Mouse (Mus musculus) embryonic stem cell, embryonic (primary cell): ENCODE results near the gene Usp9x.

Source experiments
- CTCF ChIA-PET, 4 experiments: fragments of 300-600 bp in 2 of 4; fragments of 350-600 bp in 2 of 4; sonication (Branson Sonifier 250); formaldehyde crosslinking; loops; one replicate each; lab custom pipeline; 2022; ENCODE audit warnings: inconsistent platforms in 2 of 4; lab: Charles Lee
- POLR2A ChIA-PET, 4 experiments: fragments of 300-600 bp in 2 of 4; fragments of 350-600 bp in 2 of 4; sonication (Branson Sonifier 250); formaldehyde crosslinking; loops; one replicate each; lab custom pipeline; 2022; ENCODE audit warnings: antibody characterized with exemption in 4 of 4, inconsistent platforms in 1 of 4; lab: Charles Lee

Usp9x gene

DNA sequence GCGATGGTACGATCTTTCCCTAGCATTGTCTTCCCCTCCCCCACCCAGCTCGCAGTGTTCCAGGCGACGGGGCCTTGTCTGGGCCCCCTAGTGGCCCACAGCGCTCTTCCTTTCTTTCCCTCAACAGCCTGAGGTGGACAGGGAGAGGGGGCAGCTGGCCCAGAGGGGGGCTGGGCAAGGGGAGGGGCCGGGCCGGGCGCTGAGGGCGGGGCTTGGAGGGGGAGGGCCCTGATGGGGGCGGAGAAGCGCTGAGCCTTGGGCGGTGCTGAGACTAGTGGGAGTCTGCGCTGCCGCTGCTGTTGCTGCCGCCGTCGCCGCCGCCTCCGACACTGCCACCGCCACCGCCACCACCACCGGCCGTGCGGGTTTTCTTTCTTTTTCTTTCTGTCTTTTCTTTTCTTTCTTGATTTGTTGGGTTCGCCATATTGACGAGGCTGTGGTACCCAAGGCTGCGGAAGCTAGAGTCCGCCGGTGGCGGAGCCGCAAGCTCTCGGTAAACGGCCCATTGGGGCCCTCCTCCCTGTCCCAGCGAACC, at the start of gene Usp9x:
Usp9x (plus strand) TSS at position 258 of the 535 bp plus-strand sequence.
- POLR2A ChIA-PET = interaction anchor here (0.5 to 5.6 kb wide), 74 partner anchors 9 to 522 kb away, joined by 3 to 120 read pairs (median 6); partner anchors contain the start of genes Ddx3x (in 2 of the 4) and Med14 (in 1 of the 4)
- CTCF ChIA-PET = interaction anchor here in 3 of 4 experiments (0.5 to 2.2 kb wide), 7 partner anchors 15 to 146 kb away, joined by 4 to 15 read pairs (median 10); no protein-coding TSS in a partner anchor

DNA sequence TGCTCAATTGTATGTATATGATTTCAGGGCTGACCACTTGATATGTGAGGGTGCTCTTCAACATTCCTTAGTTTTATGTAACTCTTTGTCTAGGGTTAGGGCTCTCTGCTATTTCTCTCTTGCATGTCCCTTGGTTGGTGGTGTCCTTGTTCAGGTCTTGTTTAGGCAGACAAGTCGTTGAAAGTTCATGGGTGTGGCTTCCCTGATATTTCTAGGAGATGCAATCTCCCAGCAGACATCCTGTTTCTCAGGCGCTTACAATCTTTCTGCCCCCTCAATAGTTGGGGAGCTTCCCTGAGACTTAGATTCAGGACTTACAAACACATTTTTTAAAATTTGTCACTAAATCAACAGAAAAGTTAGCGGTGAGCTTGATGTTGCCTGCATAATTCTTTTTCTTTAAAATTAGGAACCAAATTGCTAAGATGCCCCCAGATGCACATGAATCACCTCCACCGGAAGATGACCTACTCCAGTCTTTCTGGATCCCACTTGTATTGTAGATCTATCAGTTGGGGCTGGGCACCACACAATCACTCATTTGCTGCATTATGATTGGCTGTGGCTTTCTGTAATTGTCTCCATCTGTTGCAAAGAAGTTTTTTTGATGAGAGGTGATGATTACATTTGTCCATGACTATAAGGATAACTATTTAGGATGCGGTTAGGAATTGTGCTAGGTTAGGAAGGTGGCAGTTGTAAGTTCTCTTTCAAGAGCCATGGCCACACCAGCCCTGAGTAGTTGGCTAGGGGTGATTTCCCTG, 48.6 kb upstream of the Usp9x start:
- ChIA-PET POLR2A (interaction anchor here in 3 of 4 experiments (0.6 to 5.3 kb wide), 10 partner anchors 8 to 49 kb away, joined by 3 to 24 read pairs (median 4); partner anchors contain the start of gene Usp9x (in 2 of the 3)), CTCF (no interaction called here)

DNA sequence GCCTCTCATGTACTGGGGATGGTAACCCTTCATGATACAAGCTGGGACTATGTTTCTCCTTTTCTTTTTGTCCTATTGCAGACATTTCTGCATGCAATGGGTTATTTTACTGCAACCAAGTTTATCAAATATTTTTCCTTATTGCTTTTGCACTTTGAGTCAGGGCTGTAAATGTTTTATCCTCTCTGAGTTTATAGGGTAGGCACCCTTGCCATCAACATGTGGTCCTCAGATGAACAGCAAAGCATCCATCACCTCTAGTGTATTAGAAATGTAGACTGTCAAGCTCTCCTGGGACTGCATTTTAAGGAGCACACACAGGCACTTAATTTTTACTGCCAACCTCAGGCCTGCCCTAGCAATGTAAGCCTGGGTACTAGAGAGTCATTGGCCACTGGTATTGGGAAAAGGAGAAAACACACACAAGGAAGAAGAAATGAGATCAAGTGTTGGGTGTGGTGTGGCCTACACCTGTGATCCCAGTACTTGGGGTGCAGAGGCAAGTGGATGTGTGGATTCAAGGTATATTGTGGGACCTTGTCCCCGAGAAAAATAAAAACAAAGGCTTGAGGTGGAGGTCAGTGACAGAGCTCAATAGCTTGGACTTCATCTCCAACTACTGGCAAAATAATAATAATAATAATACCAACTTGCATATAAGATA, 46.6 kb upstream of the Usp9x start:
- ChIA-PET CTCF (no interaction called here), POLR2A (interaction anchor here in 2 of 4 experiments (1.3 to 5.3 kb wide), 4 partner anchors 10 to 22 kb away, joined by 4 to 24 read pairs (median 12); no protein-coding TSS in a partner anchor)

DNA sequence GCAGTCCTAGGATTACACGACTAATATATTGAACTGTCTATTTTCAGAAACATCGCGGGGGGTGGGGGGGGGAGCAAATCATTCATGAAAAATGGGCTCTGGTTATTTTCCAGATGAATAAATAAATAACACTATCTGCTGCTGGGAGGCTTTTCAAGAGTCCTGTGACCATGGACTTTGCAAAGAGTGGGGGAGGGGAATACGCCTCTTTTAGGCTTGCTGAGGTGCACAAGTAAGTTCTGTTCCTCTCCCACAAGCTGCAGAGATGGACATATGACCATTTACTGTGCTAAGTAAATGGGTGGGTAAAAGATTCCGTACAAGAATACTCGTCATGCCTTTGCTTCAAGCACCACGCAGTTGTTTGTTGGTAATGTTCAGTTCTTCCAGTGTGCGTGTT, 46.0 kb upstream of the Usp9x start:
- ChIA-PET CTCF (interaction anchor here in 1 of 4 experiments (1.3 kb wide), 1 partner anchor 100 kb away, joined by 4 read pairs; no protein-coding TSS in a partner anchor), POLR2A (interaction anchor here in 3 of 4 experiments (0.7 to 5.3 kb wide), 10 partner anchors 9 to 46 kb away, joined by 3 to 24 read pairs (median 6); partner anchors contain the start of gene Usp9x (in 1 of the 3))

DNA sequence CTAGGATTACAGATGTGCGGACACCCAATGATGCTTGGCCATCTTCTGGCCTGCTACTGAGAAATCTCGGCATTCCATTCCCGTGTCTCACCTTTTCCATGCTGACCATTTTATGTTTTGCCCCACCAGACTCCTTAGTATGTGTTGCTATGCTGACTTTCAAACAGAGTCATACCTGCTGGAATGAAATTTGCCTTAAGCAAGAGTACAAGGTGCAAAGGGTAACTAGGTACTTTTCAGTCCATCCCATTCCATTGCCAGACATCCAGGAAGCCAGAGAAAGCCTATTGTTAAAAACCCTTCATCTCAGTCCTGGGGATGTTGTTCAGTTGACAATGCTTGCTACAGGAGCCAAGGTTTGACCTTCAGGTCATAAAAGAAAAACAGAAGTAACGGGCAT, 43.1 kb upstream of the Usp9x start:
- CTCF ChIA-PET = no interaction called here
- POLR2A ChIA-PET = interaction anchor here in 2 of 4 experiments (0.6 to 1.4 kb wide), 5 partner anchors 9 to 98 kb away, joined by 3 to 6 read pairs (median 3); no protein-coding TSS in a partner anchor

DNA sequence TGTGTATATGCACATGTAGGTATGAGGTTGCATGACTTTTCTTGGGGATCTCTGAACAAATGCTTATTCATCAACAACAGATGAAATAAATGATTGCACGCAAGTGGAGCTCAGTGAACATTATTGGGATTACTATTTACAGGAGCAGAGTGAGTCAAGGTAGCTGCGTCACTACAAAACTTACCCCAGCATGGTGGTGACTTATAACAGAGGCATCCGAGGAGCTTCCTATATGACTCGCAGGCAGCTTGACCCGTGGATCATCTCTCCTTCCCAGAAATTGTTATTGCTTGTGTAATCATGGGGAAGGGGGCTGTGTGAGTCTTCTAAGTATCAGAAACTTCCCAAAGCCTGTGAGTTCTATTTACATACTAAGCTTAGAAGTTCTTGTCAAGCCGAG, 41.3 kb upstream of the Usp9x start:
- POLR2A ChIA-PET = interaction anchor here in 3 of 4 experiments (0.6 to 2.7 kb wide), 13 partner anchors 9 to 877 kb away, joined by 3 to 15 read pairs (median 6); partner anchors contain the start of gene Usp9x (in 2 of the 3)
- CTCF ChIA-PET = interaction anchor here in 1 of 4 experiments (0.6 kb wide), 1 partner anchor 178 kb away, joined by 3 read pairs; no protein-coding TSS in a partner anchor

DNA sequence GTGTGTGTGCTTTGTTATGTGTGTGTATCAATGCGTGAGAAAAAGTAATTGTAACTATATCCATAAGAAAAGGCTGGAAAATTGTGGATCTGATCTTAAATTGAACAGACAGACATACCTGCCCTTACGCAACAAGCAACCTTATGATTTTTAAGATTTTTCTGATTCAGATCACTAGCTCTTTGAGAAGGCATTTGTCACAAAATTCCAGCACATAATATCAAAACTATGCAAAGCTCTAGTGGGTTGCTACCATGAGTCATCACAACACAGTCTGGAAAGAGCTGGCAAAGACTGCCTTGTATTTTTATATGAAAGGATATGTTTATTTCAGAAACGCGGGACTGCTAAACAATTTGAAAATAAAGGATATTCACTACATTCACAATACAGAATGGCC, 34.2 kb upstream of the Usp9x start:
- ChIA-PET CTCF (no interaction called here), POLR2A (interaction anchor here in 2 of 4 experiments (0.7 to 3.4 kb wide), 5 partner anchors 10 to 33 kb away, joined by 3 to 11 read pairs (median 5); no protein-coding TSS in a partner anchor)

DNA sequence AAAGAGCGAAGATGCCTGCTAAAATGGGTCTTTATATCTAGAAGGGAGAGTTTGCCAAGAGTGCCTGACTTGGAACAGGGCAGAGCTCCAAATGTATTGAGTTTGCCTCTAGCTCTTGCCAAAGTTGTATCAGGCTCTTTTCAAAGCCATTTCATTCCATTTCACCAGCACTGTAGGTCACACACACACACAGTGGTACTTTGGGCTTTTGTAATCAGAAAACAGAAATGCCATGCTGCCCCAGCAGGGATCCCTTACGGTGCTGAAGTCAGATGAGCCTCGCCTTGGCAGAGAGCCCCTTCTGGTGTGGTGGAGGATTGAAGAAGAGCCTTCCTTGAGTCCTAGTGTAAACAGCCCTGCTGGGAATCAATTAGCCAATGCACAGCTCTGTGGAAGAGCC, 32.1 kb upstream of the Usp9x start:
- CTCF ChIA-PET = no interaction called here
- POLR2A ChIA-PET = interaction anchor here in 3 of 4 experiments (0.7 to 1.7 kb wide), 8 partner anchors 8 to 110 kb away, joined by 3 to 6 read pairs (median 4); no protein-coding TSS in a partner anchor

DNA sequence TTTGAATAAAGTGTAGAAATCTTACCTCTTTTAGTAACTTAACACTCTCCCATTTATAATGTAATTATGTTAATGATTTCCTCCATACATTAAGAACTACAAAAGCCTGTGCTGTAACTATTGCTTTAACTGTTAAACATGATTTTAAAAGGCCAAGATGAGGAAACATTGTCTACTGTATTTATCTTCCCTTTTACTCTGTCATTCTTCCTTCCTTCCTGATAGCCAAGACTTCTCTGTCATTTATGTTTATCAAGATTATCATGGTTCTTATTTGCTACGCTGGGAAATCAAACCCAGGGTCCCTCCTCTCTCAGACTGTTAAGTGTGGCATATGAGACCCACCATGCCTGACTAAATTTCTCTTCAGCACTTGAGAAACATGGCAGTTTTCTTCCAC, 30.9 kb upstream of the Usp9x start:
- ChIA-PET CTCF (no interaction called here), POLR2A (interaction anchor here in 3 of 4 experiments (0.6 to 3.0 kb wide), 12 partner anchors 11 to 113 kb away, joined by 3 to 55 read pairs (median 10); partner anchors contain the start of gene Usp9x (in 2 of the 3))

DNA sequence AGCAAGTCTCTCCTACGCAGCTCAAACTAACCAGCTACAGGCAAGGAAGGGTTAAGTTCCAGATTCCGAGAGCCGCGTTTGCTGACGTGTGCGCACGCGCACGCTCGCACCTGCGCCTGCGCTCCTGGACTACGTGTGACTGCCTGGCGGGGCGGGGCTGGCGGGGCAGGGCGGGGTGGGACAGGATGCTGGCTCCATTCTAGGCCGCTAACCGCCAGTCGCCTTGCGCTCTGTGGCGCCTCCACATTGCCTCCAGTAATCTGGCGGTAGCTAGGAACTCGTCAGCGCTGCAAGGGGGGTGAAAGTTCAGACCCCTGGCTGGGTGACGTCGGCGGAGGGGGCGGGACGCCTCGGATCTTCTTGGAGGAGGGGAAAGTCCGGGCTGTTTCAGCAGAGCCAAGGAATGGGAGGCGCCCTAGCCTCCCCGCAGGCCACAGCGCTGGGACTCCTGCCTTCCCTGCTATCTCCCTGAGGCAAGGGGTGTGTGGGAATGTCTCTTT, 29.6 kb upstream of the Usp9x start:
- ChIA-PET CTCF (interaction anchor here in 2 of 4 experiments (0.5 to 1.5 kb wide), 5 partner anchors 28 to 116 kb away, joined by 3 to 10 read pairs (median 3); partner anchors contain the start of gene Usp9x (in 2 of the 2)), POLR2A (interaction anchor here (0.6 to 3.0 kb wide), 68 partner anchors 8 to 1229 kb away, joined by 3 to 72 read pairs (median 6); partner anchors contain the start of genes Usp9x (in 4 of the 4) and Ddx3x (in 1 of the 4))

DNA sequence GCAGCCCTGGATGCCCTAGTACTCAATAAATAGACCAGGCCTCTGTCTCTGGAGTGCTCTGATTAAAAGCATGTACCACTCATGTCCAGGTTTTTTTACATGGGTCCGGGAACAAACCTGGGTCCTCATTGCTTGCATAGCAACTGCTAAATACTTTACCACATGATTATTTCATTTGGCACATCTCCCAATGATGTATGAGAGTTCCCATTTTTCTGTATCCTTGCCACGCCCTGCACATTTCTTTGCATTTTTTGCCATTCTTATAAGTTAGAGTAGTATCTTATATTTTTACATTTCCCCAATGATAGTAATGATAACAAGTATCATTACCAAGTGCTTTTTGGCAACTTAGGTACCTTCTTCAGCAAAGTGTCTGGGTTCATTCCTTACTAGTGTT, 27.5 kb upstream of the Usp9x start:
- ChIA-PET CTCF (no interaction called here), POLR2A (interaction anchor here in 2 of 4 experiments (1.1 to 1.3 kb wide), 2 partner anchors 22 to 27 kb away, joined by 4 read pairs; partner anchors contain the start of gene Usp9x (in 1 of the 2))

DNA sequence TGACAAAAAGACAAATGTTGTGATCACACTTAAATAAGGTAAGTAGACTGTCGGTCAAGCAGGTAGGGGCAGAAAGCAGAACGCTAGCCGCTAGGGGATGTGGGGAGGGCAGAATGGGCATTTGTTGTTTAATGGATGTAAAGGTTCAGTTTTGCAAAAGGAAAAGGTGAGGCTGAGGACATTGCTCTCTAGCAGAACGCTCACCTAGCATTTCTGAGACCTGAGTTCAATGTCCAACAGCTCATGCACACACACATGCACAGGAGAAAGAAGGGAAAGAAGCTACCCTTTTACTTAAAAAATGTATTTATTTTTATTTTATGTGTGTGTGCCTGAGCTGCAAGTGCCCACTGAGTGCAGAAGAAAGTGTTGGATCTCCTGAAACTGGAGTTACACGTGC, 26.6 kb upstream of the Usp9x start:
- CTCF ChIA-PET = interaction anchor here in 1 of 4 experiments (0.6 kb wide), 1 partner anchor 23 kb away, joined by 3 read pairs; no protein-coding TSS in a partner anchor
- POLR2A ChIA-PET = interaction anchor here in 3 of 4 experiments (0.8 to 5.2 kb wide), 7 partner anchors 21 to 117 kb away, joined by 3 to 143 read pairs (median 4); partner anchors contain the start of gene Usp9x (in 2 of the 3)

DNA sequence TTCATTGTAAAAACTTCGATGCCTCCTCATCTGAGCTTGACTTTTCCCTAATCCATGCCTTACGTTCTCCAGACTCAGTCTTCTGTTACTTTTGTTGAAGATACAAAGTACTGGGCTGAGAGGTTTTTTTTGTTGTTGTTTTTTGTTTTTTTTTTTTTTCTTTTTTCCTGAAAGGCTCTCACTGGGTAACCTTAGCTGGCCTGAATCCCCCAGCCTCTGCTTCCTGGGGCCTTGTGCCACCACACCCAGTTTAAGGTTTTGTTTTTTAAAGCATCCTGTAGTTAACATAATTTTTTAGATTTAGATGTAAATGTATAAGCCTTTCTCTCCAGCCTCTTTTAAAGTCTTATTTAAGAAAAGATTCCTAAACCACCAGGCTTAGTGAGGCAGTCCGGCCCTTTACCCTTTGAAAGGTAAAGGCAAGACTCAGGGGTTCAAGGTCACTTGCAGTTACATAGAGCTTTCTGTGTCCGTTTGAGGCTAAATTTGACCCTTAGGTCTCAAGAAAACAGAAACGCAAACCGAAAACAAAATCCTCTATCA, 24.3 kb upstream of the Usp9x start:
- ChIA-PET POLR2A (interaction anchor here (0.6 to 5.2 kb wide), 81 partner anchors 8 to 1072 kb away, joined by 3 to 143 read pairs (median 6); partner anchors contain the start of genes Usp9x (in 4 of the 4), 1810030O07Rik (in 1 of the 4), Atp6ap2 (in 1 of the 4) and Ddx3x (in 1 of the 4)), CTCF (interaction anchor here (0.6 to 2.2 kb wide), 8 partner anchors 9 to 130 kb away, joined by 3 to 15 read pairs (median 4); partner anchors contain the start of gene Usp9x (in 2 of the 4))

DNA sequence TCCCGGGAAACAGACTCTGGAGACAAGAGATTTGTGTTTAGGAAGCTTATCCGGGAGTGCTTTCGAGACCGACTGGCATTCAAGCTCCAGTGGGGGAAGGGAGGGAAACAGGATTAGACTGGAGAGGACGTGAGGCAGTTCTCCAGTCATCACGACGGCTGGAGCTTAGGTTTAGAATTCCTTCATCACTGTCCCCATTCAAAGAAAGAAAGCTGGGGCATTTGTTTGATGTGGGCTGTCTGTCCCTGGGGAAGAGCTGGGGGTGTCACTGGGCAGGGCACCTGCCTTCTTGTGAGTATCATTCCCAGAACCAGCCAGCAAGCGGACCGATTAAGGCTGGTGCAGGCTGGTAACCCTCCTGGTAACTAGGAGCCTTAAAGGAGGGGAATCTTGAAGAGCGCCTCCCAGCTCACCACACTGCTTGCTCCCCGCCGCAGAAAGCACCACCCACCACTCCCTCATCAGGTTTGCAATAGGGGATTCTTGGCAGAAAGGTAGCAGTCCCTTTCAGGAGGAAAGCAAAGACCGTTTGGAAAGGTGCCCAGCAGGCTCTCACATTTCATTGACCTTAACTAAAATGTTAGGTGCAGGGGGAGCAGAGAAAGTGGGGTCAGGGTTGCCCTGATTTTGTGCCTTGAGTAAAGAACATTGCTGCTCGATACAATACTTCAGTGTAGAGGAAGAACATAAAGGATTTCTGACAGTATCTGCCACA, 23.5 kb upstream of the Usp9x start:
- POLR2A ChIA-PET = interaction anchor here (0.5 to 5.2 kb wide), 71 partner anchors 8 to 1042 kb away, joined by 3 to 143 read pairs (median 6); partner anchors contain the start of genes Usp9x (in 4 of the 4), 1810030O07Rik (in 1 of the 4), Atp6ap2 (in 1 of the 4) and Ddx3x (in 1 of the 4)
- CTCF ChIA-PET = interaction anchor here in 2 of 4 experiments (1.3 to 2.2 kb wide), 3 partner anchors 23 to 131 kb away, joined by 3 to 15 read pairs (median 12); partner anchors contain the start of gene Usp9x (in 2 of the 2)

DNA sequence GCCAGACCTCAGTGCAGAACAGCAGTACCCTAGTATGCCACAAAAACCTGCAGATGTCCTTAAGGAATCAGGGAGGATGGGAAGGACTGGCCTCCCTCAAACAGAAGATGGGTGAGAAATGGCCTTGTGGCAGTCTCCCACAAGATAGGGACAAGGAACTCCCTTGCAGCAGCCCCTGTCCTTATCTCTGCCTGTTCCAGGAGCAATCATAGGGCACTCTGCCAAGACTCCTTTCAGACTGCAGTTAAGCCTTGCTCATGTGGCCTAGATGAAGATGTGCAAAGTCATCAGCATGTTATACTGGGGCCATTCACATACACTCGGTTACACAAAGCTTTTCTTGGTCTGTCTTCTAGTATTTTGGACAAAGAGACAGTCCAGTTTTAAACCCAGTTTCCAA, 16.7 kb upstream of the Usp9x start:
- ChIA-PET CTCF (no interaction called here), POLR2A (interaction anchor here in 2 of 4 experiments (0.7 to 3.5 kb wide), 2 partner anchors 12 to 146 kb away, joined by 4 to 14 read pairs; no protein-coding TSS in a partner anchor)

DNA sequence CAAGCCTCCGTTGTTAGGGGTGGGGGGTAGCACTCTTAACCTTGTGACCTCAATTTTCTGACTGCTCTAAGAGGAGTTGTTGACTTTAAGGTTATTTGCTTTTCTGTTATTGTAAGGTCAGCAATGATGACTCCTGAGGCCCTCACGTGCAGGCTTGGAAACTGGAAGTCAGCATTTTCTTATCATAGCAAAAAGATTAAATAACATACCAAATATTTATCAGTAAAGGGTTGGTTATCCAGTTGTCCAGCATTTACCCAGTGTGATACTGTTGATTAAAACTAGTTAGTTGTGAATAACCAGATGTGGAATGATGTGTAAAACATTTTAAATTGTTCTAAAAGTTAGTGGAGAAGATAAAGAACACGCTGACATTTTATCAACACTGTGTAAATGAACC, 9.3 kb upstream of the Usp9x start:
- ChIA-PET POLR2A (interaction anchor here in 2 of 4 experiments (0.9 to 1.6 kb wide), 4 partner anchors 8 to 65 kb away, joined by 3 to 9 read pairs (median 4); no protein-coding TSS in a partner anchor), CTCF (no interaction called here)
